Mouse (Mus musculus): ENCODE results near the gene Tmcc1. TPM values are rescaled to one million over a fixed set of nuclear protein-coding genes. Genes with fewer than 3 reads are reported as not detected.

The Tmcc1 gene
- polyA plus RNA-seq, 1 experiment from 2014 or later, result 28.8 TPM

DNA sequence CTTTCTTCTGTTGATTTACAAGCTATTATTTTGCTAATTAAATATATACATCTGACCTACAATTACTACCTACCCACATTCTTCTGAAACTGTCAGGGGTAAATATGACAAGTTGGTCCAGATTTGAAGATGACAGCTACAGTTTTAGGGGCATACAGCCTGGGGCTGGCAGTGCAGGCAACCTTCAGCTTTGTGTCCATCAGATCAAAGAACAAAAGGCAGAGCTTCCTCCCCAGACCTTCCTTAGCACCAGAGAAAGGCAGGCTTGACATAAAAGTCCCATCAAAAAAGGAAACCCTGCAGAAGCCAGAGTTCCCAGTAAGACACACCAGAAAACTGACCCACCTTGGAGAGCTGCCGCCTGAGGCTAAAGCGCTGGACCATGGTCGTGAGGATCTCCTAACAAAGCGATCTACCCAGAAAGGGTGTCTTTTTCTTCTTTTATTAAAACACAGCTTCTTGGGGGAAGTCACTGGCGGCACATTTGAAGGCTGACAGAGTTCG is 86.3 kb downstream of the Tmcc1 start:
- ATAC-seq (replicated peaks), result peak; percentile 59
- Histone ChIP-seq H3K9me3 (no peaks in the 10 kb centered on the region), H3K4me2 (peak overlapping the region; percentile 66), H3K9ac (peak overlapping the region; percentile 76), H3K4me3 (peak overlapping the region; percentile 69), H3K27ac (peak overlapping the region; percentile 92), H3K27me3 (replicated peaks) (no peaks in the 10 kb centered on the region), H3K4me1 (peaks cover 25% of the 10 kb centered on the region), H3K36me3 (replicated peaks) (no peaks in the 10 kb centered on the region)
- 2% methylated on average over 6 of the region's 6 CpGs for WGBS

DNA sequence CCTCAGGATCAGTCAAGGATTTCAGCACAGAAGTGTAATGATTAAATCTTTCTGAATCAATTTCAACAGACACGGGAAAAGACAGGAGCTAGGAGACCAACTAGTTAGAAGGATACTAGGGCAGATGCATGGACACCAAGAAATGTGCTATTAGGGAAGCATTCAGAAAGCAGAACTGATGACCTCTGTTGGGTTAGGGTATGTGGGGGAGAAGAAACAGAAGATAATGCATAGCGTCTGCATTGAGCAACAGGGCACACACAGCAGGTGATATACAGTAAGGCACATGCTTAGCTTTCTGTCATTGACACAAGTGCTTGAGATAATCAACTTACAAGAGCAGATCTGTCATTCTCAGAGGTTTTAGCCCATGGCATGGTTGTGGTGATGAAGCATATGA is 95.7 kb downstream of the Tmcc1 start:
- H3K27ac ChIP-seq, result no peak overlapping the region
- H3K36me3 ChIP-seq (replicated peaks), result no peaks in the 10 kb centered on the region
- no peak overlapping the region for H3K4me2 ChIP-seq
- no peaks in the 10 kb centered on the region for H3K27me3 ChIP-seq (replicated peaks)
- H3K4me3 ChIP-seq, result no peak overlapping the region
- no peaks in the 10 kb centered on the region for H3K9me3 ChIP-seq
- H3K9ac ChIP-seq, result no peak overlapping the region
- no peak for ATAC-seq (replicated peaks)
- no peaks in the 10 kb centered on the region for H3K4me1 ChIP-seq
- WGBS, result 90% methylated on average over 2 of the region's 2 CpGs

GRCm38 (mm10) chr6:116089402-116089801 is 103.9 kb downstream of the Tmcc1 start:
- no peak overlapping the region for H3K9ac ChIP-seq
- no peaks in the 10 kb centered on the region; the same call in 1 of the 2 replicates for H3K4me1 ChIP-seq
- ATAC-seq (replicated peaks), result no peak
- H3K27ac ChIP-seq, result no peak overlapping the region
- H3K27me3 ChIP-seq (replicated peaks), result no peaks in the 10 kb centered on the region
- no peak overlapping the region for H3K4me2 ChIP-seq
- no peaks in the 10 kb centered on the region for H3K36me3 ChIP-seq (replicated peaks)
- no peaks in the 10 kb centered on the region for H3K9me3 ChIP-seq
- no peak overlapping the region for H3K4me3 ChIP-seq

GRCm38 (mm10) chr6:116086036-116086435 is 107.2 kb downstream of the Tmcc1 start:
- no peak overlapping the region for H3K4me3 ChIP-seq
- WGBS, result 98% methylated on average over 1 of the region's 1 CpGs
- H3K9ac ChIP-seq, result no peak overlapping the region
- no peak overlapping the region for H3K27ac ChIP-seq
- H3K9me3 ChIP-seq, result no peaks in the 10 kb centered on the region
- no peaks in the 10 kb centered on the region for H3K27me3 ChIP-seq (replicated peaks)
- ATAC-seq (replicated peaks), result no peak
- H3K4me2 ChIP-seq, result no peak overlapping the region
- no peaks in the 10 kb centered on the region for H3K36me3 ChIP-seq (replicated peaks)
- peaks cover 3% of the 10 kb centered on the region; the same call in 1 of the 2 replicates for H3K4me1 ChIP-seq

DNA sequence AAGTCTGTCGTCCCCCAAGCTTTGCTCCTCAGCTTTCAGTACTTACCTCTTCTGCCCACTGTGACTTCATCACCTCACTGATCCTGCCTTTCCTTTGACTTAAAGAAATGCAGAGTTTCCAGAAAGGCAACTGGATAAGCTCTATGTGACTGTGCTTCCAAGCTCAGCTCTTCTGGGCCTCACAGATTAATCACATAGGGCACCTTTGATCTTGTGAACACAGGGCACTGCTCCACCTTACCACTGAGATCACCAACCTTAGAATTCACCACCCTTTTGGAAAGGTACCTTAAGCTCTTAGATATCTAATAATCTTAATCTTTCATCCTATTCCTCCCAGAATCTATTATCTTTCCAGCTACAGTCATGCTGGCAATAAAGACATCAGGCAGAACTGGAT is 111.0 kb downstream of the Tmcc1 start:
- H3K4me1 ChIP-seq, result 0 out of 2 replicates have a peak, but pooled peaks cover 3% of the 10 kb centered on the region
- no peak overlapping the region for H3K4me3 ChIP-seq
- H3K27ac ChIP-seq, result no peak overlapping the region
- no peak overlapping the region for H3K9ac ChIP-seq
- no peak for ATAC-seq (replicated peaks)
- no peak overlapping the region for H3K4me2 ChIP-seq
- H3K9me3 ChIP-seq, result no peaks in the 10 kb centered on the region
- no peaks in the 10 kb centered on the region for H3K36me3 ChIP-seq (replicated peaks)
- H3K27me3 ChIP-seq (replicated peaks), result no peaks in the 10 kb centered on the region
- WGBS, result 53% methylated on average over 1 of the region's 1 CpGs

DNA sequence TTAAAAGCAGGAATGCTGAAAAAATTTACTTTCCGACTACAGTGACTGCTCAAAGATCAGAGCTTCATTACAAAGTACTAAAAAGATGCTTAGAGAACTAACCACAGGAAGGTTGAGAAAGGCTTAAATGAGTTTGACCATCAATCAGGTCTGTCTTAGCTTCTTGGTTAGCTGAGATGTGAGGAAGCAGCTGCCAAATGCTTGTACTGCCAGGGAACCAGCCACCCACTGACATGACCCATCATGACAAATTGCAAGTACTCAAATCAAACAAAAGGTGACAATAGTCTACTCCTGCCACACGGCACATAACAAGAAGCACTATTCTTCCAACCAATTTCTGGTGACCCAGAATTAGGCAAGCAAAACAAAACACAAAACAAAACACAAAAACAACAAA is 111.9 kb downstream of the Tmcc1 start:
- H3K9me3 ChIP-seq, result no peaks in the 10 kb centered on the region
- H3K27ac ChIP-seq, result no peak overlapping the region
- H3K9ac ChIP-seq, result no peak overlapping the region
- H3K27me3 ChIP-seq (replicated peaks), result no peaks in the 10 kb centered on the region
- 63% methylated on average over 2 of the region's 2 CpGs for WGBS
- no peaks in the 10 kb centered on the region for H3K36me3 ChIP-seq (replicated peaks)
- H3K4me3 ChIP-seq, result no peak overlapping the region
- ATAC-seq (replicated peaks), result no peak
- H3K4me1 ChIP-seq, result 0 out of 2 replicates have a peak, but pooled peaks cover 3% of the 10 kb centered on the region
- no peak overlapping the region for H3K4me2 ChIP-seq

DNA sequence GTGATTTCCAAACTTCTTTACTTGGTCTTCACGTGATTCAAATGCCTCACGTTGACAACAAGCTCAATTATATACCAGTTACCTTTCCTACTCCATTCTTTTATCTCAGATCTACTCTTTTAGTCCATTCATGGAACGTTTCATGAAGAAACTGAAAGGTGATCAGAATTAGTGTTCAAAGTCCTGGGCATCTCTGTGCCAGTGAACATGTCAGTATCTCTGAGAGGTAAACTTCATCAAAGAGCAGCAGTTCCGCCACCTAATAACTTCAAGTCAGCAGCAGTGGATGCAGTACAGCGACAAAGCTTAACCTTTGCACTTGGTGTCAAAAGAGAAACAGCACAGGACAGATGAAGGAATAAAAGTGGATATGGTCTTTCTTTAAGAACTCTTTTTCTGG is 112.5 kb downstream of the Tmcc1 start:
- 0 out of 2 replicates have a peak, but pooled peaks cover 3% of the 10 kb centered on the region for H3K4me1 ChIP-seq
- no peak for ATAC-seq (replicated peaks)
- H3K4me3 ChIP-seq, result no peak overlapping the region
- 88% methylated on average over 5 of the region's 5 CpGs for WGBS
- H3K27me3 ChIP-seq (replicated peaks), result no peaks in the 10 kb centered on the region
- H3K4me2 ChIP-seq, result no peak overlapping the region
- H3K27ac ChIP-seq, result no peak overlapping the region
- H3K36me3 ChIP-seq (replicated peaks), result no peaks in the 10 kb centered on the region
- H3K9ac ChIP-seq, result no peak overlapping the region
- no peaks in the 10 kb centered on the region for H3K9me3 ChIP-seq

- no peak overlapping the region for H3K9ac ChIP-seq
- WGBS, result 77% methylated on average over 3 of the region's 3 CpGs
- no peaks in the 10 kb centered on the region for H3K9me3 ChIP-seq
- ATAC-seq (replicated peaks), result no peak
- H3K4me1 ChIP-seq, result peaks cover 14% of the 10 kb centered on the region
- no peaks in the 10 kb centered on the region for H3K36me3 ChIP-seq (replicated peaks)
- no peak overlapping the region for H3K4me3 ChIP-seq
- no peaks in the 10 kb centered on the region for H3K27me3 ChIP-seq (replicated peaks)
- H3K4me2 ChIP-seq, result no peak overlapping the region
- H3K27ac ChIP-seq, result no peak overlapping the region
Observed at GRCm38 (mm10) chr6:116077608-116078007, 115.7 kb downstream of the Tmcc1 start.

GRCm38 (mm10) chr6:116074892-116075291 is 118.4 kb downstream of the Tmcc1 start:
- Histone ChIP-seq H3K4me3 (no peak overlapping the region), H3K4me1 (peaks cover 17% of the 10 kb centered on the region), H3K4me2 (no peak overlapping the region), H3K9ac (no peak overlapping the region), H3K27me3 (replicated peaks) (no peaks in the 10 kb centered on the region), H3K36me3 (replicated peaks) (no peaks in the 10 kb centered on the region), H3K27ac (no peak overlapping the region), H3K9me3 (no peaks in the 10 kb centered on the region)
- no peak for ATAC-seq (replicated peaks)

DNA sequence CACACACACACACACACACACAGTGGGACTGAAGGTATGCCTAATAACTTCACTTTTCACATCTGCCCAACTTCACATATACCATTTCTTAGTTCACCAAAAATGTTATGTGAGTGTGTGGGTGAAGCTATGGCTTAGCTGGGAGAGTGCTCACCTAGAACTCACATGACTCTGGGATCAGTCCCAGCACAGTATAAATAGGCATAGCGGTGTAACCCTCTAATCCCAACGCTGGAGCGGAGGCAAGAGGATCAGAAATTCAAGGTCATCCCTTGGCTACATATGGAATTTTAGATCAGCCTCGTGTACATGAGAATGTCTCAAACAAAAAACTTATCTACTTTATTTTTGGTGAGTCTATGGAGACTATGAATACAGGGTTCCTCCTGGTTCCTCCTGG is 119.7 kb downstream of the Tmcc1 start:
- no peaks in the 10 kb centered on the region for H3K27me3 ChIP-seq (replicated peaks)
- ATAC-seq (replicated peaks), result no peak
- WGBS, result 75% methylated on average over 4 of the region's 4 CpGs
- no peaks in the 10 kb centered on the region for H3K9me3 ChIP-seq
- H3K36me3 ChIP-seq (replicated peaks), result no peaks in the 10 kb centered on the region
- no peak overlapping the region for H3K27ac ChIP-seq
- H3K4me3 ChIP-seq, result no peak overlapping the region
- H3K4me2 ChIP-seq, result no peak overlapping the region
- H3K4me1 ChIP-seq, result peaks cover 17% of the 10 kb centered on the region
- no peak overlapping the region for H3K9ac ChIP-seq

GRCm38 (mm10) chr6:116072746-116073261 is 120.5 kb downstream of the Tmcc1 start:
- Histone ChIP-seq H3K4me2 (no peak overlapping the region), H3K9ac (no peak overlapping the region), H3K36me3 (replicated peaks) (no peaks in the 10 kb centered on the region), H3K27ac (0 out of 2 replicates have a peak overlapping the region, but pooled peaks have one; percentile 48), H3K4me1 (peaks cover 17% of the 10 kb centered on the region), H3K27me3 (replicated peaks) (no peaks in the 10 kb centered on the region), H3K4me3 (no peak overlapping the region), H3K9me3 (no peaks in the 10 kb centered on the region)
- ATAC-seq (replicated peaks), result no peak
- WGBS, result 61% methylated on average over 8 of the region's 8 CpGs

GRCm38 (mm10) chr6:116072221-116072745 is 121.0 kb downstream of the Tmcc1 start:
- H3K4me1 ChIP-seq, result peaks cover 17% of the 10 kb centered on the region
- no peaks in the 10 kb centered on the region for H3K27me3 ChIP-seq (replicated peaks)
- no peak for ATAC-seq (replicated peaks)
- no peak overlapping the region for H3K4me2 ChIP-seq
- no peak overlapping the region for H3K4me3 ChIP-seq
- H3K9ac ChIP-seq, result no peak overlapping the region
- 0 out of 2 replicates have a peak overlapping the region, but pooled peaks have one; percentile 48 for H3K27ac ChIP-seq
- no peaks in the 10 kb centered on the region for H3K36me3 ChIP-seq (replicated peaks)
- no peaks in the 10 kb centered on the region for H3K9me3 ChIP-seq
- 32% methylated on average over 6 of the region's 6 CpGs for WGBS

- ATAC-seq (replicated peaks), result no peak
- H3K27ac ChIP-seq, result no peak overlapping the region
- H3K9ac ChIP-seq, result no peak overlapping the region
- H3K4me3 ChIP-seq, result no peak overlapping the region
- H3K4me1 ChIP-seq, result peaks cover 17% of the 10 kb centered on the region
- H3K27me3 ChIP-seq (replicated peaks), result no peaks in the 10 kb centered on the region
- 89% methylated on average over 2 of the region's 2 CpGs for WGBS
- no peak overlapping the region for H3K4me2 ChIP-seq
- H3K9me3 ChIP-seq, result no peaks in the 10 kb centered on the region
- H3K36me3 ChIP-seq (replicated peaks), result no peaks in the 10 kb centered on the region
Observed at GRCm38 (mm10) chr6:116071781-116072180, 121.5 kb downstream of the Tmcc1 start.
